Mouse (Mus musculus): Measurements from ENCODE around the gene Lix1. TPM values are rescaled to one million over a fixed set of nuclear protein-coding genes. Genes with fewer than 3 reads are reported as not detected.

The Lix1 gene
- polyA plus RNA-seq, 1 experiment from 2014 or later: 26.8 TPM

Other genes with a start within 250 kb of the Lix1 start
- gene Riok2, start 28.4 kb upstream of the Lix1 start, polyA plus RNA-seq (2016; fragmentation: Nextera tagmentation; extraction: Ambion mirVana): 27.5 and 27.9 TPM in 2 replicates
- 9.4 and 9.9 TPM in 2 replicates for gene Lnpep, start 222.4 kb downstream of the Lix1 start, polyA plus RNA-seq (2016; fragmentation: Nextera tagmentation; extraction: Ambion mirVana)

Data from neural tube, embryonic 12.5 days (tissue).